Mouse (Mus musculus) MEL (cell line): ENCODE results near the gene Adamtsl2. TPM values are rescaled to one million over a fixed set of nuclear protein-coding genes. Genes with fewer than 3 reads are reported as not detected.

ENCODE experiments used
- DNase-seq: peaks from one replicate; pipeline ENCODE4 v3.0.0; 2011; ENCODE audit warnings: low read depth, low spot score
- H3K27ac ChIP-seq: 2 replicates; pipeline ENCODE4 v1.5.1; 2012; ENCODE audit warnings: low read depth, mild to moderate bottlenecking, control low read depth, low read length, moderate library complexity; ENCODE audit not compliant: control insufficient read depth
- H3K27me3 ChIP-seq, 2 experiments: fragments of 150-350 bp in 1 of 2; sonication (generic) in 1 of 2; 2 replicates each; pipeline ENCODE4 v1.6.1; 2012; ENCODE audit warnings: low read length in 2 of 2, mild to moderate bottlenecking in 2 of 2, improper control_type of control experiment in 1 of 2, moderate library complexity in 1 of 2; ENCODE audit not compliant: insufficient read depth in 2 of 2, control insufficient read depth in 1 of 2
- H3K36me3 ChIP-seq, 2 experiments: 2 replicates each; pipeline ENCODE4 v1.6.1; 2012 to 2014; ENCODE audit warnings: low read length in 2 of 2, improper control_type of control experiment in 1 of 2, inconsistent platforms in 1 of 2, mild to moderate bottlenecking in 1 of 2; ENCODE audit not compliant: insufficient read depth in 2 of 2, control insufficient read depth in 1 of 2
- H3K4me1 ChIP-seq, 2 experiments: fragments of 150-350 bp in 1 of 2; sonication (generic) in 1 of 2; 2 replicates each; pipeline ENCODE4 v1.6.1; 2012; ENCODE audit warnings: low read length in 2 of 2, improper control_type of control experiment in 1 of 2, mild to moderate bottlenecking in 1 of 2; ENCODE audit not compliant: insufficient read depth in 2 of 2, control insufficient read depth in 1 of 2
- H3K4me3 ChIP-seq, 2 experiments: fragments of 150-350 bp in 1 of 2; sonication (generic) in 1 of 2; 2 replicates each; pipeline ENCODE4 v1.5.1; 2012; ENCODE audit warnings: low read depth in 2 of 2, low read length in 2 of 2, mild to moderate bottlenecking in 2 of 2, moderate library complexity in 2 of 2, control low read depth in 1 of 2, improper control_type of control experiment in 1 of 2; ENCODE audit not compliant: control insufficient read depth in 1 of 2, insufficient read depth in 1 of 2
- H3K79me2 ChIP-seq: 2 replicates; pipeline ENCODE4 v1.6.1; 2012; ENCODE audit warnings: mild to moderate bottlenecking, low read length, moderate library complexity; ENCODE audit not compliant: control insufficient read depth, poor library complexity, insufficient read depth
- H3K9ac ChIP-seq: 2 replicates; pipeline ENCODE4 v1.6.1; 2012; ENCODE audit warnings: low read depth, mild to moderate bottlenecking, control low read depth, low read length, moderate library complexity; ENCODE audit not compliant: control insufficient read depth, poor library complexity, severe bottlenecking
- H3K9me3 ChIP-seq: fragments of 150-350 bp; sonication (generic); replicated peaks from 2 replicates; pipeline ENCODE4 v1.6.1; 2012; ENCODE audit warnings: mild to moderate bottlenecking, low read length, improper control_type of control experiment, moderate library complexity; ENCODE audit not compliant: insufficient read depth
- ELF1 ChIP-seq: IDR thresholded peaks from 2 replicates; pipeline ENCODE4 v1.6.1; 2014; ENCODE audit warnings: low read depth, mild to moderate bottlenecking, inconsistent platforms, low read length, improper control_type of control experiment, moderate library complexity
- ETS1 ChIP-seq: IDR thresholded peaks from 2 replicates; pipeline ENCODE4 v1.6.1; 2012; ENCODE audit warnings: low read depth, mild to moderate bottlenecking, inconsistent platforms, low read length, improper control_type of control experiment, moderate library complexity
- GABPA ChIP-seq: IDR thresholded peaks from 2 replicates; pipeline ENCODE4 v1.6.1; 2012; ENCODE audit warnings: low read depth, mild to moderate bottlenecking, inconsistent platforms, low read length, improper control_type of control experiment, moderate library complexity
- HCFC1 ChIP-seq: IDR thresholded peaks from 2 replicates; pipeline ENCODE4 v1.6.1; 2012; ENCODE audit warnings: low read depth, mild to moderate bottlenecking, inconsistent platforms, low read length, improper control_type of control experiment, moderate library complexity
- MAFK ChIP-seq: IDR thresholded peaks from 2 replicates; pipeline ENCODE4 v1.6.1; 2011; ENCODE audit warnings: low read depth, mild to moderate bottlenecking, low read length, improper control_type of control experiment, borderline replicate concordance
- MXI1 ChIP-seq: IDR thresholded peaks from 2 replicates; pipeline ENCODE4 v1.6.1; 2011; ENCODE audit warnings: mild to moderate bottlenecking, low read depth, low read length, improper control_type of control experiment
- MYB ChIP-seq: IDR thresholded peaks from 2 replicates; pipeline ENCODE4 v1.6.1; 2011; ENCODE audit warnings: mild to moderate bottlenecking, low read depth, low read length, improper control_type of control experiment
- MYC ChIP-seq: IDR thresholded peaks from 2 replicates; pipeline ENCODE4 v1.6.1; 2011; ENCODE audit warnings: low read depth, mild to moderate bottlenecking, low read length, improper control_type of control experiment, moderate library complexity
- POLR2AphosphoS5 ChIP-seq: IDR thresholded peaks from 2 replicates; pipeline ENCODE4 v1.6.1; 2012; ENCODE audit warnings: low read depth, borderline replicate concordance, mild to moderate bottlenecking, inconsistent platforms, low read length, moderate library complexity, mixed read lengths
- RCOR1 ChIP-seq: IDR thresholded peaks from 2 replicates; pipeline ENCODE4 v1.6.1; 2012; ENCODE audit warnings: low read depth, mild to moderate bottlenecking, inconsistent platforms, low read length, improper control_type of control experiment
- SIN3A ChIP-seq: IDR thresholded peaks from 2 replicates; pipeline ENCODE4 v1.6.1; 2012; ENCODE audit warnings: low read length, improper control_type of control experiment, inconsistent platforms
- TAL1 ChIP-seq: IDR thresholded peaks from 2 replicates; pipeline ENCODE4 v1.6.1; 2012; ENCODE audit warnings: mild to moderate bottlenecking, inconsistent platforms, low read length, moderate library complexity, mixed read lengths
- TBP ChIP-seq: IDR thresholded peaks from 2 replicates; pipeline ENCODE4 v1.8.0; 2011; ENCODE audit warnings: low read depth, low read length, improper control_type of control experiment
- USF1 ChIP-seq: IDR thresholded peaks from 2 replicates; pipeline ENCODE4 v1.6.1; 2014; ENCODE audit warnings: low read depth, mild to moderate bottlenecking, inconsistent platforms, low read length, improper control_type of control experiment, moderate library complexity
- ZC3H11A ChIP-seq: IDR thresholded peaks from 2 replicates; pipeline ENCODE4 v1.6.1; 2012; ENCODE audit warnings: low read depth, mild to moderate bottlenecking, inconsistent platforms, low read length, improper control_type of control experiment
- ZKSCAN1 ChIP-seq: IDR thresholded peaks from 2 replicates; pipeline ENCODE4 v1.6.1; 2012; ENCODE audit warnings: low read depth, mild to moderate bottlenecking, inconsistent platforms, low read length, improper control_type of control experiment, moderate library complexity
- ZNF384 ChIP-seq: IDR thresholded peaks from 2 replicates; pipeline ENCODE4 v1.6.1; 2012; ENCODE audit warnings: low read depth, mild to moderate bottlenecking, inconsistent platforms, low read length, improper control_type of control experiment
- polyA plus RNA-seq, 2 experiments: library from polyadenylated mRNA; stranded (reverse) in 1 of 2; unstranded in 1 of 2; fragments of >175 nt in 1 of 2; fragments of >200 nt in 1 of 2; gene quantifications; 2 replicates each; pipeline versions ENCODE4 v1.2.1 to v1.2.4; 2012; ENCODE audit warnings: low replicate concordance in 2 of 2, low read depth in 1 of 2; ENCODE audit not compliant: insufficient read length in 2 of 2, insufficient read depth in 1 of 2, missing spikeins in 1 of 2
- total RNA-seq: library from RNA; depleted of rRNA; stranded (reverse); fragments of 300-350 nt; gene quantifications from 2 replicates; pipeline ENCODE4 v1.2.3, GENCODE M21; 2012; rRNA removed

Gene Adamtsl2
- total and polyA plus RNA-seq, 3 experiments, result not detected

DNA sequence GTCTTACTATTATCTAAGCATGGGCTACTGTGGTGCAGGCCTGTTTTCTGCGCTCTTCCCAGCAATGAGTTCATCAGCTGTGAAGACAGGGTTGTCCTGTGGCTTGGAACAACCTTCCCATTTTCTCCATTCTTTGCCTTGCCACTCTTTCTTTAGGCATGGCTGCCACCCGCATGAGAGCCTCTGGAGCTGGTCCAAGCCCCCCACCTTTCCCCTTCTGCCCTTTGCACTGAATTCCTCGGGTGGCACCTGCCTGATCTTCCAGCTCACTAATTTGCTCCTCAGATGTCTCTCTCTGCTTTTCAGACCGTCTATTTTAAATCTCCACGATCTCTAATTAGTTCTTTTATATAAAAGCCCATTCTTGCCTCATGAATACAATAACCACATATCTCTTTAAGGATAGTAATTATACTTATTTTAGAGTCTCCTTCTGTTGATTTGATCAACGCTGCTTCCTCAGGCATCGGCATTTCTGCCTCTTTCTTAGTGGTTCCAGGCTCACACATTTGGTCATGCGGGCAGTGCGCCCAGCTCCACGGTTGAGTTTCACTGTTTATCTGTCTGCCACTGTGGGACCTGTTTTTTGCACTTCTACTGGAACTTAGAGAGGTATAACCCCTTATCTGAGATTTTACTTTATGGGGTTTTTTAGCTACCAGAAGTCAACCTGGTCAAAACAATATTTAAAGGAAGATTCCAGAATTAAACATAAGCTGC is 75.4 kb downstream of the Adamtsl2 start:
- TF ChIP-seq POLR2AphosphoS5 (no peak), TAL1 (no peak), ZKSCAN1 (no peak), ETS1 (no peak), MXI1 (no peak), RCOR1 (no peak), MAFK (no peak)
- Histone ChIP-seq H3K79me2 (no peaks in the 10 kb centered on the region), H3K27me3 (peaks cover 0 to 1% of the 10 kb centered on the region in 2 experiments; a peak in 1 of 4 replicates), H3K4me3 (no peak overlapping the region), H3K9ac (no peak overlapping the region), H3K36me3 (no peaks in the 10 kb centered on the region), H3K4me1 (no peaks in the 10 kb centered on the region), H3K9me3 (no peaks in the 10 kb centered on the region), H3K27ac (no peak overlapping the region)
- no peak for DNase-seq

GRCm38 (mm10) chr2:27156596-27156995 is 77.4 kb downstream of the Adamtsl2 start:
- Histone ChIP-seq H3K27me3 (peaks cover 0 to 1% of the 10 kb centered on the region in 2 experiments; a peak in 2 of 4 replicates), H3K79me2 (no peaks in the 10 kb centered on the region), H3K4me1 (no peaks in the 10 kb centered on the region), H3K4me3 (no peak overlapping the region), H3K9ac (no peak overlapping the region), H3K36me3 (no peaks in the 10 kb centered on the region), H3K9me3 (no peaks in the 10 kb centered on the region), H3K27ac (no peak overlapping the region)
- no peak for TF ChIP-seq MXI1
- no peak for TF ChIP-seq POLR2AphosphoS5
- no peak for TF ChIP-seq USF1
- TF ChIP-seq MYC, result no peak
- TF ChIP-seq HCFC1, result no peak
- TF ChIP-seq SIN3A, result no peak
- no peak for TF ChIP-seq GABPA
- TF ChIP-seq ZKSCAN1, result no peak
- no peak for TF ChIP-seq ZC3H11A
- TF ChIP-seq TBP, result no peak
- TF ChIP-seq MAFK, result no peak
- no peak for TF ChIP-seq ZNF384
- TF ChIP-seq ELF1, result no peak
- no peak for TF ChIP-seq MYB
- DNase-seq, result no peak

Other genes starting within 250 kb of the Adamtsl2 start
- not detected in 2 replicates for gene Abo, start 214.4 kb upstream of the Adamtsl2 start, total RNA-seq
- gene Abo, start 214.4 kb upstream of the Adamtsl2 start, polyA plus RNA-seq, result not detected
- 52.2 and 65.9 TPM in 2 replicates for gene Surf6, start 176.5 kb upstream of the Adamtsl2 start, total RNA-seq
- 10 to 100 TPM in 1 of 2 experiments, not detected in 1; 61.8 TPM for gene Surf6, start 176.5 kb upstream of the Adamtsl2 start, polyA plus RNA-seq
- gene Med22, start 168.7 kb upstream of the Adamtsl2 start, total RNA-seq, result 64.6 and 90.1 TPM in 2 replicates
- gene Med22, start 168.7 kb upstream of the Adamtsl2 start, polyA plus RNA-seq, result 10 to 100 TPM in 1 of 2 experiments, not detected in 1; 79.0 TPM
- 3,335 and 3,552 TPM in 2 replicates for gene Rpl7a, start 168.6 kb upstream of the Adamtsl2 start, total RNA-seq
- 1,000 to 10,000 TPM in 1 of 2 experiments, not detected in 1; 1,526 TPM for gene Rpl7a, start 168.6 kb upstream of the Adamtsl2 start, polyA plus RNA-seq
- gene Surf2, start 163.0 kb upstream of the Adamtsl2 start, total RNA-seq, result 41.0 and 63.1 TPM in 2 replicates
- 10 to 100 TPM in 1 of 2 experiments, not detected in 1; 84.8 TPM for gene Surf2, start 163.0 kb upstream of the Adamtsl2 start, polyA plus RNA-seq
- gene Surf1, start 162.8 kb upstream of the Adamtsl2 start, total RNA-seq, result 52.1 and 56.5 TPM in 2 replicates
- gene Surf1, start 162.8 kb upstream of the Adamtsl2 start, polyA plus RNA-seq, result 10 to 100 TPM in 1 of 2 experiments, not detected in 1; 74.8 TPM
- gene Surf4, start 145.5 kb upstream of the Adamtsl2 start, total RNA-seq, result 152 and 158 TPM in 2 replicates
- 100 to 1,000 TPM in 1 of 2 experiments, not detected in 1; 252 TPM for gene Surf4, start 145.5 kb upstream of the Adamtsl2 start, polyA plus RNA-seq
- gene Stkld1, start 145.3 kb upstream of the Adamtsl2 start, total RNA-seq, result not detected in 2 replicates
- under 1 TPM in 1 of 2 experiments, not detected in 1; 0.25 TPM for gene Stkld1, start 145.3 kb upstream of the Adamtsl2 start, polyA plus RNA-seq
- gene Rexo4, start 115.0 kb upstream of the Adamtsl2 start, total RNA-seq, result 45.3 and 52.4 TPM in 2 replicates
- 10 to 100 TPM in 1 of 2 experiments, not detected in 1; 66.6 TPM for gene Rexo4, start 115.0 kb upstream of the Adamtsl2 start, polyA plus RNA-seq
- gene Adamts13, start 106.0 kb upstream of the Adamtsl2 start, total RNA-seq, result 75.1 and 130 TPM in 2 replicates
- gene Adamts13, start 106.0 kb upstream of the Adamtsl2 start, polyA plus RNA-seq, result 10 to 100 TPM in 1 of 2 experiments, not detected in 1; 19.7 TPM
- gene Cacfd1, start 69.5 kb upstream of the Adamtsl2 start, total RNA-seq, result 15.2 and 19.1 TPM in 2 replicates
- 10 to 100 TPM in 1 of 2 experiments, not detected in 1; 60.7 TPM for gene Cacfd1, start 69.5 kb upstream of the Adamtsl2 start, polyA plus RNA-seq
- gene Slc2a6, start 51.4 kb upstream of the Adamtsl2 start, total RNA-seq, result 2.3 and 2.6 TPM in 2 replicates
- 1 to 10 TPM in 1 of 2 experiments, not detected in 1; 3.2 TPM for gene Slc2a6, start 51.4 kb upstream of the Adamtsl2 start, polyA plus RNA-seq
- not detected in 2 replicates for gene Mymk, start 7.2 kb upstream of the Adamtsl2 start, total RNA-seq
- not detected for gene Mymk, start 7.2 kb upstream of the Adamtsl2 start, polyA plus RNA-seq
- not detected in 2 replicates for gene Fam163b, start 63.1 kb downstream of the Adamtsl2 start, total RNA-seq
- gene Fam163b, start 63.1 kb downstream of the Adamtsl2 start, polyA plus RNA-seq, result not detected
- gene Dbh, start 85.9 kb downstream of the Adamtsl2 start, total RNA-seq, result not detected in 2 replicates
- gene Dbh, start 85.9 kb downstream of the Adamtsl2 start, polyA plus RNA-seq, result not detected
- 0.23 TPM in 1 of 2 replicates, not detected in the other for gene Sardh, start 169.0 kb downstream of the Adamtsl2 start, total RNA-seq
- under 1 TPM in 1 of 2 experiments, not detected in 1; 0.19 TPM for gene Sardh, start 169.0 kb downstream of the Adamtsl2 start, polyA plus RNA-seq